Mouse (Mus musculus): ENCODE measurements around the gene Gstp1.
"Not testable (repeated sequence)": the region's sequence is repeated elsewhere in the genome, so short reads cannot be mapped to it uniquely, and the experiment has no call there.

- not testable (repeated sequence) for TF ChIP-seq POLR2A (IDR thresholded peaks at IDR 0.05; ENCODE audit: low read depth, low read length); CTCF (IDR thresholded peaks at IDR 0.05; ENCODE audit: borderline replicate concordance, insufficient read depth, low read length)
These were observed 6.3 kb upstream of the Gstp1 start for GRCm38 (mm10) chr19:4044109-4044508.
